Mouse (Mus musculus) granulocyte monocyte progenitor cell, adult 5-6 weeks (primary cell): ENCODE results near the gene Bag2. TPM values are rescaled to one million over a fixed set of nuclear protein-coding genes. Genes with fewer than 3 reads are reported as not detected.

Experiments
- ATAC-seq: replicated peaks from 2 replicates; pipeline ENCODE4 v1.8.0; 2016; ENCODE audit warnings: mild to moderate bottlenecking, moderate TSS enrichment, inconsistent platforms; ENCODE audit not compliant: poor library complexity, severe bottlenecking
- total RNA-seq, 2 experiments: library from RNA; stranded (forward) in 1 of 2; stranded (reverse) in 1 of 2; fragments of 200-712, 200-1000 nt in 1 of 2; fragments of >200 nt in 1 of 2; fragmentation: Nextera tagmentation in 1 of 2; gene quantifications; 2 replicates each; pipeline ENCODE4 v1.2.3; 2014 to 2017

The Bag2 gene
- total RNA-seq (2014; fragmentation: Nextera tagmentation): 27.4 and 28.0 TPM in 2 replicates
- total RNA-seq (2017): 25.5 and 26.5 TPM in 2 replicates

- peak; percentile 81 for ATAC-seq
These were observed at the start of gene Bag2 for GRCm38 (mm10) chr1:33757491-33758041. Bag2 (minus strand) TSS chr1:33757795.

- no peak for ATAC-seq
These were observed 45.7 kb upstream of the Bag2 start for GRCm38 (mm10) chr1:33803323-33803722.

DNA sequence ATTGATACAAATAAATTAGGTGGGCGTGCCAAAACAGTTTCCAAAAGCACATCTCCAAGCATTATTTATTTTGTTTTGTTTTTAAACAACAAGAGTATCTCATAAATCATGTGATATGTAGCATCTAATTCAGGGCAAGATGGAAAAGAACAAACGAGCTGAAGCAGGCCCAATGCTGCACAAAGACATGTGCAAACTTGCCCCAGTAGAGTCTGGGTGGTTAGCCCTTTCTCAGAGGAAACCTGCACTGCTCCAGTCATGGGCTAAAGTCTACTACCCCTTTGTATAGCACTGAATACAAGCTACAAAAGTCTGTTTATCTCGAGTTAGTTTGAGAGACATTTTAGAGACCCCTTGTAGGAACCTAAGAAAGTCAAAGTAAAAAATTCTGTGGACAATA is 42.0 kb upstream of the Bag2 start:
- ATAC-seq: no peak

- no peak for ATAC-seq
These were observed 30.9 kb upstream of the Bag2 start for GRCm38 (mm10) chr1:33788493-33788892.

DNA sequence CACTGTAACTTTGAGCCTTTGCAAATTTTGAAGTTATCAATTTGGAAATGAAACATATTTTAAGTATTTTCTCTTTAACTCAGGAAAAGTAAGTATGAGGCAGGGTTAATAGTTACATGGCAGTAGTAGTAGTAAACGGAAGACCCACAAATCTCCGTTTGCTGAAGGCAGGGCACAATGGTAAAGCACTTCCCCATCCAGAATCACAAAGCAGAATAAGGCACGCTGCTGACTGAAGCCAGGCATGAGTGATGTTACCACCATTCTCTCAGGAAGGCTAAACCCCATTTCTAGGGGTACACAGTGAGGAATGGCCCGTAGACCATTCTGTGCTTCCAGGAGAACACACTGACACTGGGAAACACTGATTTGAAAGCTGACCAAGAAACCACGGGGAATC is 30.5 kb upstream of the Bag2 start:
- ATAC-seq: peak; percentile 50

- ATAC-seq: no peak
These were observed 27.0 kb upstream of the Bag2 start for GRCm38 (mm10) chr1:33784561-33784960.

DNA sequence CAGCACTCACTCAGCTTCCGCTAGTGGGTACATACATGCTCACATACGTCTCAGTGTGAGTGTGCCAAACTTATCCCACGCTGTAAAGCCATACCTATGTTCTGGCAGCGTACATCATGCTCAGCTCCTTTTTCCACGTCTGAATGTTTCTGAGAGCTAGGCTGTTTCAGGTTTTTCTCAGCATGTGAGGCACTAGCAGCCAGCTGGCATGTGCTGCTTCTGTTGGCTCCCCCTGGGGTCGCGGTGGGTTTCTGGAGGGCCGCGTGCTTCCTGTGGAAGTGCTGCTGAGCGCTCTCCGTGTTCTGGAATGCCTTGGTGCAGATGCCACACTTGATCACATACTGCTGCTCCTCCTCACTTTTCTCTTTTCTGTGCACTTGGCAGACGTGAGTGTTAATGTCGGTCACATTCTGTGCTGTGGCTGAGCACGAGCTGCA is 18.6 kb upstream of the Bag2 start:
- ATAC-seq: no peak

DNA sequence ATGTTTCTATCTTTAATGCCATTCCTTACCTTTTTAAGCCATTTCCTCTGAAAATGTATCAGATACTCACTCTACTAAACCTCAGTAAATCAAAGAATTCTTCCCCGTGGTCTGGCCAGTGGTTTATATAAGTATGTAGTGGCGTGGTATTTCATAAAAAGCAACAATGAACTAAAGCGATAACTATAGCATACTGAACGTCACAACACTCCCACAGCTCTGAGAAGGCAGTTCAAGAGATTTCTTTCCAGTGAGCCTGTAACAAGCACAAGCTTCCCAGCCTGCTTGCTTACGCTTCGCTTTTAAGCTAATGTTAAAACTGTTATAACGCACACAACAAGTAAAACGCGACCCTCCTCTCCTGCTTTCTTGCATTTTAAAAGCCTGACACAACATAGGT is 14.5 kb upstream of the Bag2 start:
- no peak for ATAC-seq

- no peak for ATAC-seq
These were observed 14.0 kb upstream of the Bag2 start for GRCm38 (mm10) chr1:33771621-33772020.

GRCm38 (mm10) chr1:33768827-33769226 is 11.2 kb upstream of the Bag2 start:
- ATAC-seq: peak; percentile 52; the same call in 1 of the 2 replicates

- ATAC-seq: no peak
These were observed 10.6 kb upstream of the Bag2 start for GRCm38 (mm10) chr1:33768091-33768787.

DNA sequence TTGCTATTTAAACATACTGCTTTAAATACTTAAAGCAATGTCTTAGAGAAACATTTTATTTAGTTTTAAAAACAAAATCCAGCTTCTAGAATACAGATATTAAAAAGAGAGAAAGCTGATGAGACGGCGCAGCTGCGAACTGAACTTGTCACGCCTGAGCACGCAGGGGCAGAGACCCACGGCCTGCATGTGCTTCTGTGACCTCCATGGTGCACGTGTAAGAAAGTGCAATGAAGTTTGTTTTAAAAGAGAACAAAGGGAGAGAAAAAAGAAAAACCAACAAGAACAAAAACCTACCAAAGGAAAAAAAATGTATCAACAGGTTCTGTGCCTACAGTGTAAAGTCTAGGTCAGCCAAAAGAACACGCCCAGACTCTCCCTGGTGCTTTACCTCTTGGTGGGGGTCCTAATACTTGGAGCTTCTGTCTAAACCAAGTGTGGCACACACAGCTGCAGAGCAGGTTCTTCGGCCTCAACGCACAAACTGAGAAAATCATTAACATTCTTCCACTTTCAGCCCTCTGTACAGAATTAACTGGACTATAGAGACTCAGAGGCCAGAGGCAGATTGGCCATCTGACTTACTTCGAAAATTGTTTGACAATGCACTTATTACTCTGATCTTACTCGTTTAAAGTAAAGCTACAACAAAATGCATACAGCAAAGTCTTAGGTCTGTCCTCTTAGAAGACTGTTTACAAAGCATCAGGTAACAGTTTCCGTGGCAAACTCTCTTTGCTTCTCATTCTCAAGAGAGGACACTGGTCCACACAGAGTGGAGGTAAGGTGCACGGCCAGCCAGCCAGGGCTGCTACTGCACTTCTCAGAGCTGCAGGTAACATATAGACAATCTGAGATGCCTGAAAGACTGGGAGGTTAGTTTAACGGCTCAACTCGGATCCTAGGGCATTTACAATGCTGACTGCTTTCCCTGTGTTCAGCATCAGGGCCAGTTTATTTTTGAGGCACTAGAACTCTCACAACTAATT is 9.2 kb upstream of the Bag2 start:
- no peak for ATAC-seq

GRCm38 (mm10) chr1:33765468-33766080 is 8.0 kb upstream of the Bag2 start:
- ATAC-seq: no peak

DNA sequence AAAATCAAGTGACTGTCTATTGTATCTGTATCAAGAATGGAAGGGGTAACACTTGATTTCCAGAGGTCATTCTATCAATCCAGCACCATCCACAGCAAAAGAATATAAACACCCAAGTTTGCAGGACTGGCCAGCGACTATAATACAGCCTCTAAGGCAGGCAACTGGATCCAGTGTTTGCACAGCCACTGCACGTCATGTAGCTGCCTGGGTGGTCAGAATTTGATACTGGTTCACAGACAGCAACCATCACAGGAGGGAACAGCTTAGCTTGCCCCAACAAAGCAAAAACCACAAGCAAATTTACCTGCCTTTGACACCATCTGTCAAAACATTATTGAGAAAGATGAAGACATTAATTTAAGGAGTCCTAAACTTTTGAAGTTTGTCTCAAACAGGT is 6.2 kb upstream of the Bag2 start:
- ATAC-seq: no peak

GRCm38 (mm10) chr1:33758488-33758887 is 893 bp upstream of the Bag2 start:
- peak; percentile 12; the same call in 1 of the 2 replicates for ATAC-seq

DNA sequence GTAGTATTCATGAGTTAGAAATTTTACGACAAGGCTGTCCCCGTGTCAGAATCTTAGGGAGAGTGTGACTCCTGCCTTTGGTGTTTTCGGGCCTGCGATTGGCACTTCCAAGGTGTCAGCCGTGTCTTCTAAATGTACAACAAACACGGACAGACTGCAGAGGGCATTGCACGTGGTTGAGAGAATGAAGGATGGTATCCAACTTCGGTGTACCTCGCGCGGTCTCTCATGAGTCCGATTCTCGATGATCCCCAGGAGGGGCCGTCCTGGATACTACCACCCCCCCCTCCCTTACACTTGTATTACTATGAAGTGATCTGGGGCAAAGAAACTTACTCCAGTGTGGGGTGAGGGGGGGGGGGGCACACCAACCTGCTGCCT is 572 bp downstream of the Bag2 start:
- ATAC-seq: peak; percentile 16

- peak; percentile 23 for ATAC-seq
These were observed 1.1 kb downstream of the Bag2 start for GRCm38 (mm10) chr1:33756258-33757032.

DNA sequence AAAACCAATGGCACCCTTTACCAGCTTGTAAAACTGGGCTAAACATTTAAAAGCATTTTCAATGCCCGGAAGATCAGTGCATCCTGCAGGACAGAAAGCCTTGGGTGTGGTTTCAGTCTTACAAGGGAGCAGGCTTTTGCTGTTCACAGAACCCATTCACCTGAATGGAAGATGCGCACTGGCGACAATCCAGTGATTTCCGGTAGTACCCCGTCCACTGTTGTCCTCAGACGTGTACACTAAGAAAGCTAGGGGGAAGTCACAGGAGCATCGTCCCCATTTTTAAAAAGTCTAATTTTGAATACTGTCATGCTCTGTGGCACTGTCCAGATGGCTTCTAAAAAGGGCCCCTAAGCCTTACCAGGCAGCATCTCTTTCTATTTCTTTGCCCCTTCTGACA is 1.8 kb downstream of the Bag2 start:
- no peak for ATAC-seq

- ATAC-seq: no peak
These were observed 2.4 kb downstream of the Bag2 start for GRCm38 (mm10) chr1:33754965-33755735.
